Comparison of ENCODE assay signal across 10 mouse cellular contexts in the genomic region with DNA sequence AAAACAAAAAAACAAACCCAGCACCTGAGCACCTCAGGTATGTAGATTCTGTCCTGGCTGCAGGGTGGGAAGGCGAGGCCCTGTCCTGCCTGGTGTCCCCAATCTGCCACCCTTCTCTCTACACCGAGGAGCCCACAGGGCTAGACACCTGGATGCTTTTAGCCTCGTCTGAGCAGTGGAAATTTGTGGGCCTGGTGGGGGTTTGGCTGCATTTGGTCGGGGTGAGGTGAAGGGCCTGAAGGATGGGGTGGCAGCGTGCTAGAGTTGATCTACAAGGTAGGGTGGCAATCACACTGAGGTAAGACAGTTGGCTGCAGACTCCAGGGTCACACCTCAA.
DNase-seq lines count a peak whose midpoint lies in the region; ATAC-seq and TF ChIP-seq lines count a peak whose summit lies in the region.
"Had no signal": no experiment of that assay in that cellular context is flagged by ENCODE, and none has a peak within 500 bp of the region (broad histone marks: within the 10 kb centered on the region; RNA-seq: fewer than 3 reads in every experiment).

No protein-coding gene starts in this region.

- intact Hi-C loops in gastrocnemius, postnatal 36 days (cut with DNase I) = no loop called here

- no peaks in the 10 kb centered on the region for H3K9me3 ChIP-seq in heart, embryonic 15.5 days (replicated peaks)
- no peaks in the 10 kb centered on the region for H3K9me3 ChIP-seq in limb, embryonic 13.5 days
- no peaks in the 10 kb centered on the region for H3K9me3 ChIP-seq in stomach, embryonic 16.5 days (replicated peaks; ENCODE audit: control insufficient read depth, low read length)

- no peak for TF ChIP-seq CTCF in thymus, adult 2 months (IDR thresholded peaks at IDR 0.05; ENCODE audit: borderline replicate concordance, control insufficient read depth, extremely low read depth, insufficient read depth, low read length, poor library complexity)

- 71% methylated on average over 5 of the region's 5 CpGs for WGBS in heart, embryonic 15.5 days
- WGBS in thymus, adult 2 months = 14% methylated on average over 5 of the region's 5 CpGs
- WGBS in limb, embryonic 13.5 days = 53% methylated on average over 5 of the region's 5 CpGs
- 74% methylated on average over 5 of the region's 5 CpGs for WGBS in stomach, embryonic 16.5 days

- H3K4me1 ChIP-seq in heart, embryonic 15.5 days (replicated peaks) = peaks cover 65% of the 10 kb centered on the region
- H3K4me1 ChIP-seq in thymus, adult 2 months (replicated peaks; ENCODE audit: control insufficient read depth, insufficient read depth, low read length) = peaks cover 84% of the 10 kb centered on the region
- H3K4me1 ChIP-seq in limb, embryonic 13.5 days = peaks cover 80% of the 10 kb centered on the region
- peaks cover 45% of the 10 kb centered on the region for H3K4me1 ChIP-seq in stomach, embryonic 16.5 days (ENCODE audit: control insufficient read depth, insufficient read depth, low read length)

- no peak for ATAC-seq in heart, embryonic 15.5 days (replicated peaks; ENCODE audit: insufficient number of reproducible peaks, insufficient read depth, low FRiP score, low read depth)
- ATAC-seq in limb, embryonic 13.5 days (ENCODE audit: low FRiP score, low read depth) = no peak
- ATAC-seq in stomach, embryonic 16.5 days (ENCODE audit: insufficient read depth, low FRiP score) = no peak

- TF ChIP-seq POLR2A in thymus, adult 2 months (IDR thresholded peaks at IDR 0.05; ENCODE audit: control insufficient read depth, extremely low read depth, insufficient read depth, low read length, poor library complexity) = no peak

- H3K4me2 ChIP-seq in heart, embryonic 15.5 days = no peak overlapping the region
- no peak overlapping the region for H3K4me2 ChIP-seq in limb, embryonic 13.5 days (replicated peaks)
- no peak overlapping the region for H3K4me2 ChIP-seq in stomach, embryonic 16.5 days (ENCODE audit: low read depth, low read length)
- H3K4me2 ChIP-seq: heart, embryonic 11.5 days had no signal

- H3K9ac ChIP-seq in heart, embryonic 15.5 days = no peak overlapping the region
- H3K9ac ChIP-seq in limb, embryonic 13.5 days = peak overlapping the region; percentile 13; the same call in 1 of the 2 replicates
- H3K9ac ChIP-seq in stomach, embryonic 16.5 days (ENCODE audit: low read length) = no peak overlapping the region

- H3K4me3 ChIP-seq in heart, embryonic 15.5 days = no peak overlapping the region
- H3K4me3 ChIP-seq in thymus, adult 2 months (ENCODE audit: control insufficient read depth, insufficient read depth, low read length) = no peak overlapping the region
- no peak overlapping the region for H3K4me3 ChIP-seq in limb, embryonic 13.5 days
- H3K4me3 ChIP-seq in stomach, embryonic 16.5 days (replicated peaks; ENCODE audit: low read length) = no peak overlapping the region

- no peaks in the 10 kb centered on the region for H3K36me3 ChIP-seq in heart, embryonic 15.5 days
- no peaks in the 10 kb centered on the region for H3K36me3 ChIP-seq in thymus, adult 2 months (ENCODE audit: control insufficient read depth, insufficient read depth, low read length)
- H3K36me3 ChIP-seq in limb, embryonic 13.5 days = no peaks in the 10 kb centered on the region
- no peaks in the 10 kb centered on the region for H3K36me3 ChIP-seq in stomach, embryonic 16.5 days (ENCODE audit: control insufficient read depth, insufficient read depth, low read length)

- H3K27ac ChIP-seq in heart, embryonic 15.5 days = peak overlapping the region; percentile 36; the same call in 1 of the 2 replicates
- peak overlapping the region; percentile 97 for H3K27ac ChIP-seq in thymus, adult 2 months (ENCODE audit: control insufficient read depth, insufficient read depth, low read length)
- no peak overlapping the region; the same call in 1 of the 2 replicates for H3K27ac ChIP-seq in limb, embryonic 13.5 days
- peak overlapping the region; percentile 40 for H3K27ac ChIP-seq in stomach, embryonic 16.5 days (ENCODE audit: low read length)

- no peaks in the 10 kb centered on the region for H3K27me3 ChIP-seq in heart, embryonic 15.5 days
- H3K27me3 ChIP-seq in thymus, adult 2 months (ENCODE audit: control insufficient read depth, insufficient read depth, low read length) = no peaks in the 10 kb centered on the region
- H3K27me3 ChIP-seq in limb, embryonic 13.5 days = no peaks in the 10 kb centered on the region
- H3K27me3 ChIP-seq in stomach, embryonic 16.5 days (ENCODE audit: control insufficient read depth, insufficient read depth, low read length) = no peaks in the 10 kb centered on the region

- DNase-seq in heart, adult 8-10 months (ENCODE audit: low spot score) = no peak
- peak; percentile 49 for DNase-seq in thymus, adult 2 months
- no peak for DNase-seq in thymus, postnatal 0 days (ENCODE audit: low spot score)
- no peak for DNase-seq in ovary, postnatal 10 days (ENCODE audit: low spot score)
- DNase-seq in gastrocnemius, postnatal 36 days = no peak
- DNase-seq: cerebellum, adult 8-10 months had no signal
